Mouse (Mus musculus) thymus, adult 2 months (tissue): ENCODE measurements at regions not wholly inside any gene's neighbourhood (a gene's known extent, or its start where the extent isn't known, plus 50 kb on each side); places are given as distances from the start of the nearest gene placed in this dataset.
"Not testable (repeated sequence)": the region's sequence is repeated elsewhere in the genome, so short reads cannot be mapped to it uniquely, and the experiment has no call there.

Source experiments
- DNase-seq: peaks from one replicate; pipeline ENCODE4 v3.0.0; 2021
- H3K27ac ChIP-seq: fragments of 200-500 bp; 2 replicates; pipeline ENCODE4 v1.5.1; 2012; ENCODE audit warnings: low read length, control low read depth; ENCODE audit not compliant: control insufficient read depth, insufficient read depth
- H3K27me3 ChIP-seq: fragments of 200-500 bp; 2 replicates; pipeline ENCODE4 v1.6.1; 2012; ENCODE audit warnings: mild to moderate bottlenecking, low read length, moderate library complexity, mixed read lengths; ENCODE audit not compliant: control insufficient read depth, insufficient read depth
- H3K36me3 ChIP-seq: fragments of 200-500 bp; 2 replicates; pipeline ENCODE4 v1.6.1; 2012; ENCODE audit warnings: mild to moderate bottlenecking, low read length, moderate library complexity; ENCODE audit not compliant: control insufficient read depth, insufficient read depth
- H3K4me1 ChIP-seq: fragments of 200-500 bp; replicated peaks from 2 replicates; pipeline ENCODE4 v1.6.1; 2012; ENCODE audit warnings: low read length; ENCODE audit not compliant: control insufficient read depth, insufficient read depth
- H3K4me3 ChIP-seq: fragments of 200-500 bp; 2 replicates; pipeline ENCODE4 v1.5.1; 2012; ENCODE audit warnings: mild to moderate bottlenecking, low read length, control low read depth, moderate library complexity; ENCODE audit not compliant: control insufficient read depth, insufficient read depth
- CTCF ChIP-seq: fragments of 200-500 bp; IDR thresholded peaks from 2 replicates; pipeline ENCODE4 v1.5.1; 2012; ENCODE audit warnings: mild to moderate bottlenecking, control low read depth, low read length, moderate library complexity, borderline replicate concordance; ENCODE audit not compliant: control insufficient read depth, poor library complexity, insufficient read depth; ENCODE audit errors: extremely low read depth
- POLR2A ChIP-seq: fragments of 200-500 bp; IDR thresholded peaks from 2 replicates; pipeline ENCODE4 v1.6.1; 2012; ENCODE audit warnings: mild to moderate bottlenecking, low read length, control low read depth, moderate library complexity; ENCODE audit not compliant: control insufficient read depth, poor library complexity, insufficient read depth; ENCODE audit errors: extremely low read depth
- WGBS: fragments of 180-500 bp; shearing (Covaris S2); methylation state at CpG from one replicate; pipeline ENCODE4 v1.1.7; 2018; 5-methylcytosine and 5-hydroxymethylcytosine counted together

DNA sequence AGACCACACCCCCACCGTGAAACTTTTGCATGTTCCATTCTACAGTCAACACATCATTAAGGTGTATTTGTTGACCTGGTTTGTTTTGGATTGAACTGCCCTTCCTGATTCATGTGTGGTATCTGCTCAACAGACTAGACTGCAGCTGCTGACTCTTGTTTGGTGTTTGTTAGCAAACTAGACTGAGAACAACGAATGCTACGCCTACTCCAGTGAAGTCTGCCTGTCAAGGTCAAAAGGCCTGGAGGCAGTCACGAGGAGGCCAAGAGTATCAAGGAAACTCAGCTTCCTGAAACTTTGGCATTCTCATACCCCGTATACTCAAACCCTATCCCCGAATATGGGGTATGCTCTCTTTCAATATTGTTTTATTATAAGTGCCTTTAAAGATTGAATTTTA, 194.2 kb upstream of the Spin1 start:
- H3K4me3 ChIP-seq, DNase-seq, H3K4me1 ChIP-seq, H3K27ac ChIP-seq, H3K27me3 ChIP-seq, H3K36me3 ChIP-seq: not testable (repeated sequence)
- WGBS = 93% methylated on average over 6 of the region's 6 CpGs

GRCm38 (mm10) chr13:50906910-50907309, 193.8 kb upstream of the Spin1 start:
- H3K27me3 ChIP-seq = no peaks in the 10 kb centered on the region
- WGBS = 97% methylated on average over 1 of the region's 1 CpGs
- TF ChIP-seq POLR2A (no peak), CTCF (no peak)

DNA sequence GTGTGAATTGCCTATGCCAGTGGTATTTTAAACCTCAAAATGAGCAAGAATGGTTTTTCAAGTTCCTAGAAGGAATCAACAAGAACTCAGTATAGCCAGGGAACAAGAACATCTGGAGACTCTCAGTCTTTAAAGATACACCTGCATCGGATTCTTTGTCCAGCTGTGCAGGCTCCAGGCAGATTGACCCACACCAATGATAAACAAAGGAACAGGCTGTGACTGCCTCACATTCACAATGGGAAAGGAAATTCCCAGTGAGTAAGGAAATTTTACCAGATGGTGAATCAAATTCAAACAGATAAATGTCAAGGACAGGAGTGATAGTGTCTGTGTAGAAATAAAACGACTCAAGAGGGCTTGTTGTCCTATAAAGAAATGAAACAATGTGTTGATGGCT, 187.9 kb upstream of the Spin1 start:
- not testable (repeated sequence) for H3K4me1 ChIP-seq, H3K27ac ChIP-seq, H3K4me3 ChIP-seq, H3K27me3 ChIP-seq, DNase-seq, H3K36me3 ChIP-seq
- 67% methylated on average over 2 of the region's 2 CpGs for WGBS

More at GRCm38 (mm10) chr13:50906910-50907309, 193.8 kb upstream of the Spin1 start:
- Histone ChIP-seq H3K27ac (no peak overlapping the region), H3K36me3 (no peaks in the 10 kb centered on the region), H3K4me1 (no peaks in the 10 kb centered on the region), H3K4me3 (no peak overlapping the region)
- DNase-seq = no peak

GRCm38 (mm10) chr13:50934017-50934416, 166.7 kb upstream of the Spin1 start:
- not testable (repeated sequence) for DNase-seq, H3K36me3 ChIP-seq, H3K4me1 ChIP-seq, H3K27me3 ChIP-seq, H3K27ac ChIP-seq, H3K4me3 ChIP-seq
- WGBS = 89% methylated on average over 3 of the region's 3 CpGs

DNA sequence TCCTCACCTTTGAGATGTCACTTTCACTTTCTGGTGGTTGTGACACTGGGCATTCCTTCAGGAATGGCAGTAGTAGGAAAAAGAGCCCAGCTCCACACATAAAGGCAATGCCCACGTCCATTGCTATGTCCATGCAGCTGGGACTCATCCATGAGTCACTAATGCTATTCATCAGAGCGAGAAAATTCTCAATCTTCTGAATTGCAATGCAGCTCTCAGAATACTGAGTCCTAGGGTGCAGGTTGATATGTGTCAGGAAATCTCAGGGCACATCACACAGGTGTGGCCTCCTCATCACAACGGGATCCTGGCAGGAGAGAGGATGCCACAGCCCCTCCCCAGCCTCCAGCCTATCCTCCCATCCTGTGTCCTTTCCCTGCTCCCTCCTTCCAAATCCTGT, 158.1 kb upstream of the Spin1 start:
- H3K27me3 ChIP-seq = no peaks in the 10 kb centered on the region
- DNase-seq = no peak
- no peaks in the 10 kb centered on the region for H3K4me1 ChIP-seq
- no peaks in the 10 kb centered on the region for H3K36me3 ChIP-seq
- H3K27ac ChIP-seq = no peak overlapping the region
- WGBS = 79% methylated on average over 3 of the region's 3 CpGs
- no peak overlapping the region for H3K4me3 ChIP-seq
- TF ChIP-seq CTCF (no peak), POLR2A (no peak)

- 38% methylated on average over 6 of the region's 6 CpGs for WGBS
- no peaks in the 10 kb centered on the region for H3K27me3 ChIP-seq
- H3K27ac ChIP-seq = no peak overlapping the region
- H3K4me3 ChIP-seq = no peak overlapping the region
- TF ChIP-seq POLR2A = no peak
- TF ChIP-seq CTCF = no peak
- DNase-seq = peak; percentile 75
- no peaks in the 10 kb centered on the region for H3K4me1 ChIP-seq
- H3K36me3 ChIP-seq = no peaks in the 10 kb centered on the region
Observed at GRCm38 (mm10) chr13:50949545-50950226, 151.0 kb upstream of the Spin1 start.

- Histone ChIP-seq H3K27ac (no peak overlapping the region), H3K36me3 (no peaks in the 10 kb centered on the region), H3K4me1 (no peaks in the 10 kb centered on the region), H3K27me3 (no peaks in the 10 kb centered on the region), H3K4me3 (no peak overlapping the region)
- TF ChIP-seq POLR2A (no peak), CTCF (no peak)
- 93% methylated on average over 6 of the region's 6 CpGs for WGBS
- DNase-seq = no peak
Observed at GRCm38 (mm10) chr13:50954671-50955070, 146.0 kb upstream of the Spin1 start.
